Mouse (Mus musculus): ENCODE measurements around the gene Tank. TPM values are rescaled to one million over a fixed set of nuclear protein-coding genes. Genes with fewer than 3 reads are reported as not detected.

Gene Tank
- polyA plus RNA-seq, 1 experiment from 2014 or later = 24.0 TPM

DNA sequence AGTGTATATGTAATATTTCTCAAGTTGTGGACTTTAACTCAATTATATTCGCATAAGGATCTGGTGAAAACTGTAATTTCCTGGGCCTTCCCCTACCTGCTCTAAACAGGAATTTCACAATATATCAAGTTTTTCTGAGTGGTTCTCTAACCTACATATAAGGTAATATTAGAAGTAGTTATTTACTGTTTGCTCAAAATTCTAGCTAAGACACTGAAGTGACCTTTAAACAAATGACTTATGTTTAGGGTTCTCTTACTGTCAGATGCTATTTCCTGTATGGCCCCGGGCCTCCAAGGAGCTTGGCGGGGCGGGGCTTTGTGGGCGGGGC is 14.3 kb downstream of the Tank start:
- no peak for ATAC-seq (ENCODE audit: low FRiP score, low TSS enrichment)
- Histone ChIP-seq H3K4me2 (replicated peaks; ENCODE audit: low read depth, low read length) (peak overlapping the region; percentile 75; the same call in 1 of the 2 replicates), H3K27me3 (ENCODE audit: insufficient read depth, low read length) (no peaks in the 10 kb centered on the region), H3K4me3 (ENCODE audit: low read length) (peak overlapping the region; percentile 81), H3K36me3 (ENCODE audit: insufficient read depth, low read length) (no peaks in the 10 kb centered on the region), H3K9me3 (ENCODE audit: low read length) (no peaks in the 10 kb centered on the region), H3K27ac (ENCODE audit: low read length) (no peak overlapping the region; the same call in 1 of the 2 replicates), H3K9ac (replicated peaks; ENCODE audit: low read length) (peak overlapping the region; percentile 89; the same call in 1 of the 2 replicates), H3K4me1 (ENCODE audit: insufficient read depth, low read length) (peaks cover 13% of the 10 kb centered on the region)
- WGBS = 12% methylated on average over 5 of the region's 5 CpGs

DNA sequence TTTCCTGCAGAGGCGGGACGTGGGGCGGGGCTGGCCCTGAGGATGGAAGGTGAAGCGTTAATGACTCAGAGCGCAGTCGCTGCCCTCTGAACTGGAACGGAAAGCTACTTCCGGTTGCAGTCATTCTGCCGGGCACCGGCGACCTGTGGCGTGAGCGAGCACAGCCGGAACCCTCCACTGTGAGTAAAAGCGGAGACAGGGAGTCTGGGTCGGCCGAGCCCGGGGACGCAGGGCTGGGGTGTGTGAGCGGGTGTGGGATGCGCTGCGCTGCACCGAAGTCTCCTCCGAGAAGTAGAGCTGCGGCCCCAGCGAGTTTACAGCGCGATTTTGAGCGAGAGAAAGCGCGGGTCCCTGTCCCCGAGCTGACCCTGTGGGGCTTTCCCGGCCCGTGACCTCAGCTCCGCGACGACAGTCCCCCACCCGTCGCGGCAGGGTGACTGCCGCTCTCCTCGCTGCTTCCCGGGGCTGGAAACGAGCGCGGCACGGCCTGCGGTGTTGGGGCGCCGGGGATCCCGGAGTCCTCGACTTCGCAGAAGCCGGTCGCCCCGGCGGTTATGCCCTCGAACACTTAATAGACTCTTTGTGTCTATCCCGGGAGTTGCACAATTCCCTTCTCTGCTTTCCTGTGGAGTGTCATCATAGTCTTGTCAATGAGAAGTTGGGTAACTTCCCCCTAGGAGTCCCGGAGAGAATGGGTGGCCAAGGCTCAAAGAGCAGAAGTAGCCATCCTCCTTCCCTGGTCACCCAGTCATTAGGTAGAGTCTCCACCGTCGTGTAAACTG is 14.8 kb downstream of the Tank start:
- H3K36me3 ChIP-seq (ENCODE audit: insufficient read depth, low read length) = no peaks in the 10 kb centered on the region
- H3K9me3 ChIP-seq (ENCODE audit: low read length) = no peaks in the 10 kb centered on the region
- H3K4me3 ChIP-seq (ENCODE audit: low read length) = peak overlapping the region; percentile 81
- peak; percentile 97 for ATAC-seq (ENCODE audit: low FRiP score, low TSS enrichment)
- peak overlapping the region; percentile 89 for H3K9ac ChIP-seq (replicated peaks; ENCODE audit: low read length)
- peak overlapping the region; percentile 92 for H3K27ac ChIP-seq (ENCODE audit: low read length)
- under 1% methylated on average over 62 of the region's 62 CpGs for WGBS
- H3K27me3 ChIP-seq (ENCODE audit: insufficient read depth, low read length) = no peaks in the 10 kb centered on the region
- H3K4me1 ChIP-seq (ENCODE audit: insufficient read depth, low read length) = peaks cover 14% of the 10 kb centered on the region
- peak overlapping the region; percentile 75 for H3K4me2 ChIP-seq (replicated peaks; ENCODE audit: low read depth, low read length)

DNA sequence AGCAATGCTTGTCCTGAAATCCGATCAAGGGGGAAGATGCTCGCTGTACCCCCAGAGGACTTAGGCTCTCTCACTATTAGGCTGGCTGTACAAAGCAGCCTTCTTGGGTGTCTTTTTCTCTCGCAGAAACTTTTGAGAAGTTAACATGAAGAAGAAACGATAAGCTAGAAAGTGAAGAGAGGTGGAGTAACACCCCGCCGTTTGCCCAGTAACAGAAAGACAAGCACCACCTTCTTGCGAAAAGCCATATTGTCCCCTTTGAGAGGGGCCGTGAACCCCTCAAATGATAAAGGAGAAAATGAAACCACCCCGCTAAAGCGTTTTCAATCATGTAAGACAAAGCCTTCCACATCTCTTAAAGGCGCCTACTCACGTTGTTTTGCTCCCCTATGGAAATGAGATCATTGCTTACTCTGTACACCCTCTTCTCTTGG is 15.5 kb downstream of the Tank start:
- peak overlapping the region; percentile 89 for H3K9ac ChIP-seq (replicated peaks; ENCODE audit: low read length)
- no peak for ATAC-seq (ENCODE audit: low FRiP score, low TSS enrichment)
- peak overlapping the region; percentile 81 for H3K4me3 ChIP-seq (ENCODE audit: low read length)
- H3K9me3 ChIP-seq (ENCODE audit: low read length) = no peaks in the 10 kb centered on the region
- H3K4me1 ChIP-seq (ENCODE audit: insufficient read depth, low read length) = peaks cover 14% of the 10 kb centered on the region
- no peaks in the 10 kb centered on the region for H3K36me3 ChIP-seq (ENCODE audit: insufficient read depth, low read length)
- 1% methylated on average over 12 of the region's 12 CpGs for WGBS
- no peaks in the 10 kb centered on the region for H3K27me3 ChIP-seq (ENCODE audit: insufficient read depth, low read length)
- H3K4me2 ChIP-seq (replicated peaks; ENCODE audit: low read depth, low read length) = peak overlapping the region; percentile 75
- peak overlapping the region; percentile 92 for H3K27ac ChIP-seq (ENCODE audit: low read length)

DNA sequence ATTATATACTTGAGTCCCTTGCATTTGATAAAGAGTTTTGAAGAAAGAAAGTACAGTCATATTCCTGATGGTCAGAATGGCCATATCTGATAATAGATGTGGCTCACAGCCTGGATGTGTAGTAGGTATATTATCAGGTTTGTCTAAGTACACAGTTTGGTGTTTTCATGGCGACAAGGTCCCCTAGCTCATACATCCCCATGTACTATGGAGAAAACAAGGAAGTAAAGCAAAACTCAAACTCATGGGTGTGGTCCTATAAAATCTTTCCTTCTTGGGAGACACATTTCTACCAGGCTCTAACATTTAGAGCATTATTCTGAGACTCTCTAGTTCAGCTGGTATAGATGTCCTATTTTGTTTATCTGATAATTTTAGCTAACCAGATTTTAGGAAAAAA is 21.3 kb downstream of the Tank start:
- H3K27ac ChIP-seq (ENCODE audit: low read length) = no peak overlapping the region
- no peaks in the 10 kb centered on the region for H3K9me3 ChIP-seq (ENCODE audit: low read length)
- peaks cover 12% of the 10 kb centered on the region for H3K4me1 ChIP-seq (ENCODE audit: insufficient read depth, low read length)
- no peak overlapping the region for H3K4me2 ChIP-seq (replicated peaks; ENCODE audit: low read depth, low read length)
- no peak overlapping the region for H3K4me3 ChIP-seq (ENCODE audit: low read length)
- no peak overlapping the region for H3K9ac ChIP-seq (replicated peaks; ENCODE audit: low read length)
- 84% methylated on average over 1 of the region's 1 CpGs for WGBS
- no peaks in the 10 kb centered on the region for H3K36me3 ChIP-seq (ENCODE audit: insufficient read depth, low read length)
- no peaks in the 10 kb centered on the region for H3K27me3 ChIP-seq (ENCODE audit: insufficient read depth, low read length)
- no peak for ATAC-seq (ENCODE audit: low FRiP score, low TSS enrichment)

DNA sequence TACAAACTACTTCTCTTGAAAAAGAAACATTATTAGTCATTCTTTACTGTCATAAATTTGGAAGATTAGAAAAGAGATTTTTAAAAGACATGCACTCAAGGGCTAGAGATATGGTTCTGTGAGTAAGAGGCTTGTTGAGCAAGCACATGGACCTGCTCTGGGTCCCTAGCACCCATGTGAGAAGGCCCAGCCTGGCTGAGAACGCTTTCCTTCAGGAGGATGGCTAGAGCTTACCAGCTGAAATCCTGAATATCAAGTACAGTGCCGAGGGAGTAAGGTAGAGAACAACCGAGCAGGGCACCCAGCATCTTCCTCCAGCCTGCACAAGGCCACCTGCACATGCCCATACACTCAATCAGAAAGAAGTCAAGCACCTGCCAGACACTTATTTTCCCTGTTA is 25.1 kb downstream of the Tank start:
- Histone ChIP-seq H3K27me3 (ENCODE audit: insufficient read depth, low read length) (no peaks in the 10 kb centered on the region), H3K4me3 (ENCODE audit: low read length) (no peak overlapping the region), H3K27ac (ENCODE audit: low read length) (no peak overlapping the region), H3K36me3 (ENCODE audit: insufficient read depth, low read length) (no peaks in the 10 kb centered on the region), H3K4me2 (replicated peaks; ENCODE audit: low read depth, low read length) (no peak overlapping the region), H3K4me1 (ENCODE audit: insufficient read depth, low read length) (no peaks in the 10 kb centered on the region), H3K9ac (replicated peaks; ENCODE audit: low read length) (no peak overlapping the region), H3K9me3 (ENCODE audit: low read length) (no peaks in the 10 kb centered on the region)
- WGBS = 75% methylated on average over 3 of the region's 3 CpGs
- no peak for ATAC-seq (ENCODE audit: low FRiP score, low TSS enrichment)

DNA sequence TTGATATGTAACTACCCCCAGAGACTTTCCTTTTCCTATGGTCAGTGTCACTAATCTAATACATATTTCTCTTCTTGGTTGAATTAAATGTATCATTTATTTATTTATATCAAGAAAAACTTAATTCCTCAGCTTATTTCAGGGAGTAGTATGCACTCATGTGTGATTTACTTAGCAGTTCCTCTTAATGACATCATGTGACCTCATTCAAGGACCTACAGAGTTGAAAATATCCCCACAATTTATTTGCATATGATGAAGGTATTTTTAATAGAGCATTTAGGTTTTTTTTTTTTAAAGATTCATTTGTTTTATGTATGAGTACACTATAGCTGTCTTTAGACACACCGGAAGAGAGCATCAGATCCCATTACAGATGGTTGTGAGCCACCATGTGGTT is 28.6 kb downstream of the Tank start:
- Histone ChIP-seq H3K9me3 (ENCODE audit: low read length) (no peaks in the 10 kb centered on the region), H3K27ac (ENCODE audit: low read length) (no peak overlapping the region), H3K27me3 (ENCODE audit: insufficient read depth, low read length) (no peaks in the 10 kb centered on the region), H3K9ac (replicated peaks; ENCODE audit: low read length) (no peak overlapping the region), H3K4me2 (replicated peaks; ENCODE audit: low read depth, low read length) (no peak overlapping the region), H3K4me3 (ENCODE audit: low read length) (no peak overlapping the region), H3K36me3 (ENCODE audit: insufficient read depth, low read length) (no peaks in the 10 kb centered on the region), H3K4me1 (ENCODE audit: insufficient read depth, low read length) (no peaks in the 10 kb centered on the region)
- ATAC-seq (ENCODE audit: low FRiP score, low TSS enrichment) = no peak
- 97% methylated on average over 1 of the region's 1 CpGs for WGBS

DNA sequence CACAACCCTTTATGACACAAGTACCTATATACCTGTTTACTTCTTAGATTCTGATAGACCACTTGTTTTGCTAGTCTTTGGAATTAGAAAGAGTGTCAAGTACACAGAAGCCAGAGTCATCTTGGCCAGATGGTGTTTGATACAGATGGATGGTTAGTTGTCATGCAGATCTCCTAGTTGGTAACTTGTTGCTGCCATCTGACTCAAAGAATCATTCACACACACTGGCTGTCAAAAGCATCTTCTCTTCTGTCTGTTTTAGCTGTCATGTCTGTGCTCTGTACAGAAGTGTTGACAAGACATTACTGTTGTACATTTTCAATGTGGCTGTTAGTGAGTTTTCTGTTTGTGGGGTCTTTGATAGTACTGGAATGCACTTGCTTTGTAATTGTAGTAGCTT is 45.6 kb downstream of the Tank start:
- peaks cover 7% of the 10 kb centered on the region for H3K9me3 ChIP-seq (ENCODE audit: low read length)
- ATAC-seq (ENCODE audit: low FRiP score, low TSS enrichment) = no peak

DNA sequence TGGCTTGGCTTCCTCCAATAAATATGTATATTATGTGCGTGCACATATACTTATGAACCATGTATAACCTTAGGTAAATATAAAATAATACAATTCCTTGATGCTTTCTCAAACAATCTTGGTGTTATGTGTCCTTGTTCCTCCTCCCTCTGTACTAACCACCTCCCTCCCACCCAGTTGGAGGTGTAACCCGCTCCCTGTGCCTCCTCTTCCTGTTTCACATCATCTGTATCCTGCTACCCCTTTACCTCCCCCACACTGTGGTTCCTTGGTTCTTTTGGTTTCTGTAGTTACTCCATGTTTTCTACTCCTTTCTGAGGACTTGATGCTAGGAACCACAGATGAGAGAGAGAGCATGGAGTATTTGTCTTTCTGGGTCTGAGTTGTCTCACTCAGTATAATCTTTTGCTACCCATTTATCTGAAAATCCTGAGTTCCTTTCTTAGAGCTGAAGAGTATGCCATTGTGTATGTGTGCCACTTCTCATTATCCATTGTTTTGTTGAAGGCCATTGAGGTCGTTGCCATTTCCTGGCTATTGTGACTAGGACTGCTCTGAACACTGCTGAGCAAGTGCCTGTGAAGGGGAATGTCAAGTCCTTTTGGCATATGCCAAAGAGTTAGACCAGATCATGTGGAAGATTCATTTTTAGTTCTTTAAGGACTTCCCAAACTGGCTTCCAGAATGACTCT is 52.6 kb downstream of the Tank start:
- ATAC-seq (ENCODE audit: low FRiP score, low TSS enrichment) = no peak
- Histone ChIP-seq H3K36me3 (ENCODE audit: insufficient read depth, low read length) (peaks cover 8% of the 10 kb centered on the region), H3K27ac (ENCODE audit: low read length) (no peak overlapping the region), H3K27me3 (ENCODE audit: insufficient read depth, low read length) (no peaks in the 10 kb centered on the region), H3K4me3 (ENCODE audit: low read length) (no peak overlapping the region), H3K4me1 (ENCODE audit: insufficient read depth, low read length) (no peaks in the 10 kb centered on the region), H3K9ac (replicated peaks; ENCODE audit: low read length) (no peak overlapping the region), H3K4me2 (replicated peaks; ENCODE audit: low read depth, low read length) (no peak overlapping the region), H3K9me3 (ENCODE audit: low read length) (no peaks in the 10 kb centered on the region)
- 81% methylated on average over 3 of the region's 3 CpGs for WGBS

More for the DNA sequence above, 45.6 kb downstream of the Tank start:
- H3K4me1 ChIP-seq (ENCODE audit: insufficient read depth, low read length) = no peaks in the 10 kb centered on the region
- no peak overlapping the region for H3K9ac ChIP-seq (replicated peaks; ENCODE audit: low read length)
- H3K36me3 ChIP-seq (ENCODE audit: insufficient read depth, low read length) = peaks cover 20% of the 10 kb centered on the region
- H3K4me2 ChIP-seq (replicated peaks; ENCODE audit: low read depth, low read length) = no peak overlapping the region
- H3K27me3 ChIP-seq (ENCODE audit: insufficient read depth, low read length) = no peaks in the 10 kb centered on the region
- no peak overlapping the region for H3K4me3 ChIP-seq (ENCODE audit: low read length)
- no peak overlapping the region for H3K27ac ChIP-seq (ENCODE audit: low read length)

DNA sequence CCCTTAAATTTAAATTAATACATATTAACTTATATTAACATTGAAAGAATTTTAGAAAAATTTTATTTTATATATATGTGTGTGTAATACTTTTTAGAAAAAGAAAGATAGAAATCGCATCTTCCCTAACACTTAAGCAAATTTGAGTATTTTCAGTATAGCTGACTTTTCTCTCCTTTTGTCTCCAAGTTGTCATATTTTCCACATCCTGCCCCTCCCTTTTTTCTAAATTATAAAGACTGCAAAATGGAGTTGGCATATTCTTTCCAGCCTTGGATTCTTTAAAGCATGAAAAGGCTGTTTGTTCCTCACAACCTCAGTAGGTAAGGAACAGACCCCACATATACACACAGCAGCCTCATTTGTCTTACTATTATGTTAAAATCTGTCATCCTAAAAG is 56.7 kb downstream of the Tank start:
- Histone ChIP-seq H3K9ac (replicated peaks; ENCODE audit: low read length) (no peak overlapping the region), H3K9me3 (ENCODE audit: low read length) (no peaks in the 10 kb centered on the region), H3K4me2 (replicated peaks; ENCODE audit: low read depth, low read length) (no peak overlapping the region), H3K36me3 (ENCODE audit: insufficient read depth, low read length) (no peaks in the 10 kb centered on the region), H3K27ac (ENCODE audit: low read length) (no peak overlapping the region), H3K4me1 (ENCODE audit: insufficient read depth, low read length) (no peaks in the 10 kb centered on the region), H3K4me3 (ENCODE audit: low read length) (no peak overlapping the region), H3K27me3 (ENCODE audit: insufficient read depth, low read length) (no peaks in the 10 kb centered on the region)
- 97% methylated on average over 1 of the region's 1 CpGs for WGBS
- ATAC-seq (ENCODE audit: low FRiP score, low TSS enrichment) = no peak

DNA sequence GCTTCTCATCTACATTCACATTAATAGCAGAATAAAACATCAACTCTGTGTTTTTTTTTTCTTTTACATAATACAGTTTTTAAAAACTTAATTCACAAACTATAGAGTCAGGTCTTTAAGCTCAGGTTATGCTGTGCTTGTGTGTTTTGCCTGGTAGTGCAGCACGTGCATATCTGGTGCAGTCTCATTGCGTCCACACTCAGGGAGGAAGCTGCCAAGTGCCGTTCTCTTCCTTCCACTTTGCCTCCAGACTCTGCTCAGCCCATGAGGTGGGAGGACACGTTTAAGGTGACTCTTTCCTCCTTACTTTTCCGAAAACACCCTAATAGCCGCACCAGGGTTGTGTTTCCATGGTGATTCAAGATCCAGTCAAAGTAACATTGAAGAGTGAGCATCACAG is 59.8 kb downstream of the Tank start:
- H3K36me3 ChIP-seq (ENCODE audit: insufficient read depth, low read length) = no peaks in the 10 kb centered on the region
- no peak overlapping the region for H3K9ac ChIP-seq (replicated peaks; ENCODE audit: low read length)
- H3K4me3 ChIP-seq (ENCODE audit: low read length) = no peak overlapping the region
- H3K4me1 ChIP-seq (ENCODE audit: insufficient read depth, low read length) = no peaks in the 10 kb centered on the region
- no peak overlapping the region for H3K27ac ChIP-seq (ENCODE audit: low read length)
- 66% methylated on average over 6 of the region's 6 CpGs for WGBS
- no peaks in the 10 kb centered on the region for H3K9me3 ChIP-seq (ENCODE audit: low read length)
- H3K4me2 ChIP-seq (replicated peaks; ENCODE audit: low read depth, low read length) = no peak overlapping the region
- no peak for ATAC-seq (ENCODE audit: low FRiP score, low TSS enrichment)
- H3K27me3 ChIP-seq (ENCODE audit: insufficient read depth, low read length) = no peaks in the 10 kb centered on the region

All from kidney, embryonic 16.5 days (tissue).